Mouse (Mus musculus) spleen, adult 2 months (tissue): ENCODE data around the gene Ydjc.

Experiments
- CTCF ChIP-seq: fragments of 200-500 bp; IDR thresholded peaks from 2 replicates; pipeline ENCODE4 v1.5.1; 2011; ENCODE audit warnings: mild to moderate bottlenecking, inconsistent platforms; ENCODE audit not compliant: insufficient read depth, insufficient read length, insufficient replicate concordance; ENCODE audit errors: extremely low read depth
- POLR2A ChIP-seq: fragments of 200-500 bp; IDR thresholded peaks from 2 replicates; pipeline ENCODE4 v1.6.1; 2011; ENCODE audit warnings: low read depth, low read length, inconsistent platforms

GRCm38 (mm10) chr16:17200953-17201707, 56.7 kb downstream of the Ydjc start:
- TF ChIP-seq CTCF (no peak), POLR2A (peak; percentile 22; the same call in 1 of the 2 replicates)
